Mouse (Mus musculus): ENCODE measurements around the gene Tnfsfm13. TPM values are rescaled to one million over a fixed set of nuclear protein-coding genes. Genes with fewer than 3 reads are reported as not detected.

Gene Tnfsfm13
- polyA plus RNA-seq, 1 experiment from 2014 or later, result 2.5 TPM

DNA sequence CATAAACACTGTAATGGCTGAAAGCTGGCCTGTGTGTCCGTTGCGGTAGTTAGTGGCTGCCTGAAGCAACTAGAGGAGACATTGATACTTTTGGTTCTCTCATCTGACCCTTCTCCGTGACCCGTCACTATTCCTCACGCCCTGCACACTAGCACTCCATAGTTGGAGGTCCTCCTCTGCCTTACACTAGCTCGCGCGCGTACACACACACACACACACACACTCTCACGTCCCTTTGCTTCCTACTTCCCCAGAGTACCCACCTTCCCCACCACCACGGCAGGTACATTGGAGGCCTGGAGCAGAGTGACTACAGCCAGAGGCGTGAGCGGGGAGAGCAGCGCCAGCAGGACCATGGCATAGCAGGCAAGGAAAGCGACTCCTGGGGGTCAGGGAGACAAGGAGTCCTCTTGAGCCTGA, 38.4 kb downstream of the Tnfsfm13 start:
- no peaks in the 10 kb centered on the region for H3K27me3 ChIP-seq
- no peak overlapping the region for H3K4me3 ChIP-seq
- H3K4me1 ChIP-seq, result peaks cover 39% of the 10 kb centered on the region
- peak overlapping the region; percentile 41; the same call in 1 of the 2 replicates for H3K27ac ChIP-seq
- no peaks in the 10 kb centered on the region for H3K9me3 ChIP-seq
- 83% methylated on average over 15 of the region's 15 CpGs for WGBS
- no peak for ATAC-seq (ENCODE audit: insufficient number of reproducible peaks, insufficient read depth, low FRiP score, low TSS enrichment)
- H3K9ac ChIP-seq, result 0 out of 2 replicates have a peak overlapping the region, but pooled peaks have one; percentile 0
- no peak overlapping the region for H3K4me2 ChIP-seq (replicated peaks)
- peaks cover 57% of the 10 kb centered on the region for H3K36me3 ChIP-seq

DNA sequence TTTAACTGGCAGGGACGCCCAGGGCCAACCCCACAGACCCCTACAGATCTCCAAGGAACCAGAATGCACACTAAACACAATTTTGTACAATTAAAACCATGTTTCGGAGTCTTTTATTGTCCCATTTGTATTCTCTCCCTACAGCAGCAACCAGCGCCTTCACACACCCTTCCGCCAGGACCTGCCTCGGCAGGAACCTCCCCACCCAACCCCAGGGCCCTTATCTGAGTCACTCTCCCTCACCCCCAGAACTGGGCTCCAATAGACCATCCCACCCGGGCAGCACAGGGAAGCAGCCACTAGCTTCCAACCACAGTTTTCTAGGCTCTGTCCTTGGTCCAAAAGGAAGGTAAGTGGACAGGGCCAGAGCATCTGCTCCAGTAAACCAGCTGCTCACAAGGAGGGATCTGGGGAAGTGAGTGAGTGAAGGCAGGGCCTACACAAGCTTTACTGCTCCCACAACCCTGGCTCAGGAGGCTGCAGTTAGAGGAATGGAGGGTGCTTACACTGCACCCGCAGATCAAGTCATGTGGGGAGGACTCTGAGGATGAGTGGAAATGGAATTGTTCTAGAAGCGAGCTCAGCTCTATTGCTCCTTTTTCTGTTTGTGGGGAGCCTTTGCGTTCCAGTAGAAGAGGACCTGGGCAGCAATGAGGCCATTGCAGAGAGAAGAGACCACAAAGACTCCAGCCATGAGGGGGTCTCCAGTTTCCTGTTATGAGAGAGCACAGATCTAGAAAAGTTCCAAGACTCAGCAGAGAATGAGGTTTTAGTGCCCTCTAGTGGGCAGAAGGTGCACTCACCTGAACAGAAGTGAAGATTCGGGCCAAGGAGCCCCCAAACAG, 39.1 kb downstream of the Tnfsfm13 start:
- H3K27ac ChIP-seq, result peak overlapping the region; percentile 73
- peaks cover 63% of the 10 kb centered on the region for H3K36me3 ChIP-seq
- WGBS, result 76% methylated on average over 10 of the region's 10 CpGs
- 0 out of 2 replicates have a peak overlapping the region, but pooled peaks have one; percentile 7 for H3K4me3 ChIP-seq
- H3K9me3 ChIP-seq, result no peaks in the 10 kb centered on the region
- no peak for ATAC-seq (ENCODE audit: insufficient number of reproducible peaks, insufficient read depth, low FRiP score, low TSS enrichment)
- no peak overlapping the region for H3K4me2 ChIP-seq (replicated peaks)
- H3K27me3 ChIP-seq, result no peaks in the 10 kb centered on the region
- no peak overlapping the region for H3K9ac ChIP-seq
- H3K4me1 ChIP-seq, result peaks cover 39% of the 10 kb centered on the region

DNA sequence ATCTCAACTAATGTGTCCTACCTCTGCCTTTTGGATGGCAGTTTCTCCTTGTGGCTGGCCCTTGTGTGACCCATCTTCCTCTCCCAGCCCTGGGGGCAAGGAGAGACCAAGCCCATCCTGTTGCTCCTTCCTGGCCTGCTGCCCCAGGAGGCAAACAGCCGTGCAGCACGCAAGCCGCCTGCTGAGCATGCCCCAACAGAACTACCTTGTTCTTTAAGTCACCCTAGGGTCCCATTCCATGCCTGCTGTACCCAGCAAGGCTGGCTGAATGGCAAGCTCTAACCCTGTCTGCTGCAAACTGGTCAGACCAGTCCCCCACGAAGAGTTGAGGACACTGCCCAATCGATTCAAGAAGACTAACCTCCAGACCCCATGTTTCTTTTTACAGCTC, 39.8 kb downstream of the Tnfsfm13 start:
- H3K9ac ChIP-seq, result no peak overlapping the region
- no peaks in the 10 kb centered on the region for H3K9me3 ChIP-seq
- H3K4me2 ChIP-seq (replicated peaks), result 0 out of 2 replicates have a peak overlapping the region, but pooled peaks have one; percentile 8
- peaks cover 70% of the 10 kb centered on the region for H3K36me3 ChIP-seq
- no peak for ATAC-seq (ENCODE audit: insufficient number of reproducible peaks, insufficient read depth, low FRiP score, low TSS enrichment)
- H3K4me1 ChIP-seq, result peaks cover 32% of the 10 kb centered on the region
- H3K27ac ChIP-seq, result no peak overlapping the region
- 63% methylated on average over 5 of the region's 5 CpGs for WGBS
- no peaks in the 10 kb centered on the region for H3K27me3 ChIP-seq
- no peak overlapping the region for H3K4me3 ChIP-seq

DNA sequence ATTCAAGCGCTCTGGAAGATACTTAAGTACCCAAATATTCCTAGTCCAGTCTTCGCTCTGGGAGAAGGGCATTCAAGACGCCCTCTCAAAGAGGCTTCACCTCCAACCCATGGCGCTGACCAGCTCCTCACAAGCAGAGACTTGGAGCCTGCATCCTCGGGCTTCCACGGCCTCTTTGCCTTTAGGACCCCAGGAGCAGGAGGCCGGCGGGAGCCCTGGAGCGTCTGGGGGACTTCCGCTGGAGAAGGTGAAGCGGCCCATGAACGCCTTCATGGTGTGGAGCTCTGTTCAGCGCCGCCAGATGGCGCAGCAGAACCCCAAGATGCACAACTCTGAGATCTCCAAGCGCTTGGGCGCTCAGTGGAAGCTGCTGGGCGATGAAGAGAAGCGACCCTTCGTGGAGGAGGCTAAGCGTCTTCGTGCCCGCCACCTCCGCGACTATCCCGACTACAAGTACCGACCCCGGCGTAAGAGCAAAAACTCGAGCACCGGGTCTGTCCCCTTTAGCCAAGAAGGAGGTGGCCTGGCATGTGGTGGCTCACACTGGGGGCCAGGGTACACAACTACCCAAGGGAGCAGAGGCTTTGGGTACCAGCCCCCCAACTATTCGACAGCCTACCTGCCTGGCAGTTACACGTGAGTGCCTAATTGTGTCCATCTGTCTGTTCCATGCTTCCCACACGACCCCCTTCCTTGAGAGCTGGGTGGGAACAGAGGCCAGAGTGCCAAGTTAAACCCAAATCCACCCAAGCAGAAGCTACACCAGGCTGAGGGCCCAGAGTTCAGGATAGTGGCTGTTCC, 40.4 kb downstream of the Tnfsfm13 start, which contains the start of gene Sox15:
Gene Sox15, plus strand, starts transcription at position 51 of the 801 bp plus-strand sequence.
- no peaks in the 10 kb centered on the region for H3K27me3 ChIP-seq
- no peaks in the 10 kb centered on the region for H3K9me3 ChIP-seq
- peak; percentile 18; the same call in 1 of the 2 replicates for ATAC-seq (ENCODE audit: insufficient number of reproducible peaks, insufficient read depth, low FRiP score, low TSS enrichment)
- H3K4me1 ChIP-seq, result peaks cover 29% of the 10 kb centered on the region
- peak within 1 kb of the TSS; percentile 72 for H3K27ac ChIP-seq
- H3K4me2 ChIP-seq (replicated peaks), result 0 out of 2 replicates have a peak within 1 kb of the TSS, but pooled peaks have one; percentile 8
- whole genome bisulfite sequencing, result 19% methylated on average over 34 of the region's 34 CpGs
- peak within 1 kb of the TSS; percentile 12; the same call in 1 of the 2 replicates for H3K4me3 ChIP-seq
- peaks cover 76% of the 10 kb centered on the region for H3K36me3 ChIP-seq
- H3K9ac ChIP-seq, result peak within 1 kb of the TSS; percentile 42; the same call in 1 of the 2 replicates

DNA sequence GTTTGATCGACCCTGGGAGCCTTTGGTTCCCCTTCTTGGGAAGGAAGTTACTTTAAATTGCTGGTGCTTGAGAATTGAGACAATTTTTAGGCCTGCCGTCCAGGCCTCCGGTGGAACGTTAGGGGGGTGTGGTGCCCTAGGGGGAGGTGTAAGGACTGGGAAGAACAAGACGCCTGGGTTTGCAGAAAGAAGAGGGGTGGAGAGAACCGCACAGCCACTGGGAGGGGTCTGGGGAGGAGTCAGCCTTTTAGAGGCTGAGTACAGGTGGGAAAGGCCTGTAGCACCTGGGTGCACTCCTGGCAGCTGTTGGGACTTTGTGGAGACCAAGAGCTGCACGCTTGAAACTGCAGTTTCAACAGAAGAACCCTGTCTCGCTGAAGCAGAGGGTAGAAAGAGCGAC, 41.1 kb downstream of the Tnfsfm13 start:
- Histone ChIP-seq H3K4me3 (no peak overlapping the region), H3K27ac (peak overlapping the region; percentile 72)
- no peak for ATAC-seq (ENCODE audit: insufficient number of reproducible peaks, insufficient read depth, low FRiP score, low TSS enrichment)

DNA sequence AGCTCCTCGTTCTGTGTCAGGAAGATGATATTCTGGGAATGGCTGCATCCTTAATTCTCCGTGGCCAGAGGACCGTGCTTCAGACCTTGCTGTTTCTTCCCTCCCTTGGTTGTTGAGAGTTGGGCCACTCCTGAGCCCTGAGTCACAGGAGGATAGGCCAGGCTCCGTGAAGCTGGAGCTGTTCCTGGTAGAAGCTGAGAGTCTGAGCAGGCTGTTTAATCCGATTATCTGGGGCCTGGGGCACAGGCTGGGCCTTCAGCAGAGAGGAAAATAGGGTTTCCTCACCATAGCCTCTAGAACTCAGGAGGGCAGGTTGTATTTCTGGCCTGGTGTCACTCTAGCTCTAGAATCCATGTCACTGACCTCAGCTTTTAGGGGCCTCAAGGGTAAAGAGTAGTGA, 42.5 kb downstream of the Tnfsfm13 start:
- Histone ChIP-seq H3K27ac (peak overlapping the region; percentile 30; the same call in 1 of the 2 replicates), H3K4me3 (no peak overlapping the region), H3K4me2 (replicated peaks) (no peak overlapping the region), H3K36me3 (peaks cover 82% of the 10 kb centered on the region), H3K4me1 (peaks cover 29% of the 10 kb centered on the region), H3K27me3 (no peaks in the 10 kb centered on the region), H3K9ac (0 out of 2 replicates have a peak overlapping the region, but pooled peaks have one; percentile 7), H3K9me3 (no peaks in the 10 kb centered on the region)
- ATAC-seq (ENCODE audit: insufficient number of reproducible peaks, insufficient read depth, low FRiP score, low TSS enrichment), result no peak
- 54% methylated on average over 5 of the region's 5 CpGs for WGBS

More for the DNA sequence above, 41.1 kb downstream of the Tnfsfm13 start:
- peak overlapping the region; percentile 2; the same call in 1 of the 2 replicates for H3K9ac ChIP-seq
- H3K27me3 ChIP-seq, result no peaks in the 10 kb centered on the region
- 0 out of 2 replicates have a peak overlapping the region, but pooled peaks have one; percentile 8 for H3K4me2 ChIP-seq (replicated peaks)
- 28% methylated on average over 9 of the region's 9 CpGs for WGBS
- H3K9me3 ChIP-seq, result no peaks in the 10 kb centered on the region
- H3K4me1 ChIP-seq, result peaks cover 29% of the 10 kb centered on the region
- peaks cover 81% of the 10 kb centered on the region for H3K36me3 ChIP-seq

DNA sequence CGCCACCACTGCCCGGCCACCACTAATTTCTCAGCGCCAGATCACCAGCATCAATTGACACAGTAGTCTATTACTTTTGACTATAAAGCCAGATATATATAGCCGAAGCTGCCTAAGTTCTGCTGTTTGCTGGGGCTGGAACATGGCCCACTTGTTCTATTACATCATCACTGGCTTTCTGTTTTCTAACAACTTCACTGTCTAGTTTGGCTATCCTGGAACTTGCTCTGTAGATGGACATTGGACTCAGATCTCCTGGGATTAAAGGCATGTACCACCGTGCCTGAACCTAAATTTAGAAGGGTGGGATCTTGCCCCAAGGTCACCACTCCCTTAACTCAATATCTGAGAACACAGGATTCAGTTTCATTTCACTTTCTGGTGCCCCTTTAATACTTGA, 50.0 kb downstream of the Tnfsfm13 start:
- Histone ChIP-seq H3K9ac (no peak overlapping the region), H3K27me3 (no peaks in the 10 kb centered on the region), H3K4me1 (no peaks in the 10 kb centered on the region), H3K27ac (no peak overlapping the region), H3K9me3 (no peaks in the 10 kb centered on the region), H3K4me3 (no peak overlapping the region), H3K36me3 (peaks cover 95% of the 10 kb centered on the region), H3K4me2 (replicated peaks) (no peak overlapping the region)
- no peak for ATAC-seq (ENCODE audit: insufficient number of reproducible peaks, insufficient read depth, low FRiP score, low TSS enrichment)
- WGBS, result 92% methylated on average over 5 of the region's 5 CpGs

DNA sequence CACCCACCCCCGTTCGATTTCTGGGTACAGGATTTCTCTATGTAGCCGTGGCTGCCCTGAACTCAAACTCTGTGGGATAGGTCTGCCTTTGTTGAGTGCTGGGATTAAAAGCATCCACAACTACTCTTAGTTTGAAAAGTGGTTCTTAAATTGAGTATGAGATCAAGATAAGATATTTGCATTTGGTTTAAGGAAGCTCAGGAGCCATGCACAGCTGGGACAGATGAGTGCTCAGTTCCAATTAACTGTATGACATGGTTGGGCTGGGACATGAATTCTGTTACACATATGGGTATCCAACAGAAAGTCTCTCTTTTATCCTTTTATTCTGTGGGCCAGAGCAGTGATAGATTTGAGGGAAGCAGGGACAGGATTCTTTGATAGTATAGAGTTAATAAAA, 60.4 kb downstream of the Tnfsfm13 start:
- Histone ChIP-seq H3K4me2 (replicated peaks) (peak overlapping the region; percentile 78), H3K27me3 (no peaks in the 10 kb centered on the region), H3K9me3 (no peaks in the 10 kb centered on the region), H3K9ac (no peak overlapping the region), H3K27ac (no peak overlapping the region), H3K4me1 (peaks cover 23% of the 10 kb centered on the region), H3K4me3 (no peak overlapping the region), H3K36me3 (peaks cover 22% of the 10 kb centered on the region)
- no peak for ATAC-seq (ENCODE audit: insufficient number of reproducible peaks, insufficient read depth, low FRiP score, low TSS enrichment)
- WGBS, result 90% methylated on average over 3 of the region's 3 CpGs

DNA sequence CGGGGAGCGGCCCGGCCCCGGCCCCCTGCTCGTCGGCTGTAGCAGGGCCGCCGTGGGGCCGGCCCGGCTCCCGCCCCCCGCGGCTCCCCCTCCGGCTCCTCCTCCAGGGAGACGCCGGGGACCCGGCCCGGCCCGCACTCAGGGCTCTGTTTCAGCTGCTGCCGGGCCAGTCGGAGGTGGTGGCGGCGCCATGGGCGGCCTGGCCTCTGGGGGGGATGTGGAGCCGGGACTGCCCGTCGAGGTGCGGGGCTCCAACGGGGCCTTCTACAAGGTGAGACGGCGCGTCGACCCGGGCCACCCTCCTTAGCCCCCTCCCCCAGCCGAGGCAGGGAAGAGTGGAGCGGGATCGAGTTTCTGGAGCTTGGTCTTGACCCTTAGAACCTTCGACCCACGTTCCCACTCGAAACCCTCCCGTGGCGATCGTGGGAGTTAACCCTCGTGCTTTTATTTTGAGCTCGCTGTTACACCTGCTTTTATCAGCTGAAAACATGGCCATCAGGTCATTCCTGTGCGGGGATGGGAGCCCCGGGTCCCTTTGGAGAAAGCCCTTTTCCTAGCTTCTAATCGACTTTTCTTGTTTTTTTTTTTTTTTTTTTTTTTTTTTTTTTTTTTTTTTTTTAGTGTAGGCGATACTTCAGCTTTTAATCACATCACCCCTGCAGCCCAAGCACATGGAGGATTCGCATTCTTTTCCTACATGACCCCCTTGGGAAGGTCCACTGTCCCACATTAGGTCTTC, 62.6 kb downstream of the Tnfsfm13 start:
- under 1% methylated on average over 45 of the region's 50 CpGs for WGBS
- Histone ChIP-seq H3K9me3 (no peaks in the 10 kb centered on the region), H3K4me2 (replicated peaks) (peak overlapping the region; percentile 78), H3K27ac (peak overlapping the region; percentile 96), H3K4me1 (peaks cover 23% of the 10 kb centered on the region), H3K9ac (peak overlapping the region; percentile 90), H3K4me3 (peak overlapping the region; percentile 69), H3K36me3 (peaks cover 6% of the 10 kb centered on the region), H3K27me3 (no peaks in the 10 kb centered on the region)
- peak; percentile 29; the same call in 1 of the 2 replicates for ATAC-seq (ENCODE audit: insufficient number of reproducible peaks, insufficient read depth, low FRiP score, low TSS enrichment)

All from embryonic facial prominence, embryonic 12.5 days (tissue).